Comparison of ENCODE assay signal across 20 mouse cellular contexts in the genomic region with DNA sequence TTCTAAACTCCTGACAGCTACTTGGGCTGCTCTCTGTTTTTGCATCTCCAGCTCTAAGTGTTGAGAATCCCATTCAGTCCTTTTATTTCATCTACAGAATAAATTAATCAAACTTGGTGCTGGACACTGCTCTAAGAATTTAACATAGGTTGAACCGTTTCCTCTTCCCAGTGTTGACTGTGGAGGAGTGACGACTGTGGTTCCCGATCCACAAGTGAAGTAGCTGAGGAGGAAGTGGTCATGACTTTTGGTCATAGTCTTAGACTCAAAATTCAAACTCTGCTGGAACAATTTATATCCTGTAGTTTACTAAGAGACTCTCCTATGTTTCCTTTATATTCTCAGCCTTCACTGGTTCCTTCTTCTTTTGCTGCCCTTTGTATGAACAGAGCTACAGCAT.
"Had no signal": no experiment of that assay in that cellular context is flagged by ENCODE, and none has a peak within 500 bp of the region (broad histone marks: within the 10 kb centered on the region; RNA-seq: fewer than 3 reads in every experiment).

No protein-coding gene starts in this region.

- H3K4me1 ChIP-seq: liver, embryonic 13.5 days had no signal

- H3K36me3 ChIP-seq: kidney, embryonic 15.5 days; liver, embryonic 13.5 days had no signal

- H3K27ac ChIP-seq: kidney, embryonic 15.5 days; layer of hippocampus, adult 2 months; left cerebral cortex, adult 2 months; liver, embryonic 13.5 days; macrophage; stomach, postnatal 0 days had no signal

- ATAC-seq: intestine, postnatal 0 days had no signal

- H3K4me2 ChIP-seq: kidney, embryonic 15.5 days; liver, embryonic 13.5 days; lung, embryonic 14.5 days; midbrain, embryonic 11.5 days had no signal

- H3K9ac ChIP-seq: kidney, embryonic 15.5 days; liver, embryonic 13.5 days; lung, embryonic 14.5 days had no signal

- DNase-seq: kidney, adult 8-10 months; kidney, postnatal 14 days; kidney, postnatal 4 days; layer of hippocampus, postnatal 36 days; liver, embryonic 13.5 days; lung, embryonic 14.5 days; midbrain, embryonic 14.5 days; right cerebral cortex, adult 18-20 months; right cerebral cortex, postnatal 14 days; right cerebral cortex, postnatal 4 days; thymus, adult 2 months; thymus, postnatal 14 days; thymus, postnatal 4 days had no signal

- H3K4me3 ChIP-seq: kidney, embryonic 15.5 days; layer of hippocampus, adult 2 months; left cerebral cortex, adult 2 months; liver, embryonic 13.5 days had no signal

- H3K9me3 ChIP-seq: kidney, embryonic 15.5 days; liver, embryonic 13.5 days had no signal

- H3K27me3 ChIP-seq: kidney, embryonic 15.5 days; liver, embryonic 13.5 days had no signal
